In the genomic region with DNA sequence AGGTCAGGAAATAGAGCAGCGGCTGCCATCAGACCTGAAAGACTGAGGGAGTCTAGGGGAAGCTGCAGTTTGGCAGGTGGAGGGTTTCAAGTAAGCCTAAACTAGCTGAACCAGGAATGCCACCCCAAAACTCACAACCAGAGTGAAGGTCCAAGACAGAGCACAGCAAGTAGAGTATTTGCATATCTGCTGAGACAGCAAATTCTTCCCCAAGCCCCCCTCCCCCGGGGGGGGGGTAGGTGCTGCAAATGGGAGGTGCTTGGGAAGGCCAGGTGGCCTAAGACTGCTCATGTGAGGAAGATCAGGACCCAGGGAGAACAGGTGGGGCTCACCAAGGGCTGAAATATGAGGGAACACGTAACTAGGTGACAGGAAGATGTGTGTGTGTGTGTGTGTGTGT, we compare ENCODE assay signal across 26 mouse cellular contexts. TPM values are rescaled to one million over a fixed set of nuclear protein-coding genes. Genes with fewer than 3 reads are reported as not detected.
DNase-seq lines count a peak whose midpoint lies in the region; ATAC-seq and TF ChIP-seq lines count a peak whose summit lies in the region.
"Had no signal": no experiment of that assay in that cellular context is flagged by ENCODE, and none has a peak within 500 bp of the region (broad histone marks: within the 10 kb centered on the region; RNA-seq: fewer than 3 reads in every experiment).

No protein-coding gene starts in this region.

- DNase-seq in heart, postnatal 10 days, result no peak
- no peak for DNase-seq in liver, adult 2 months (ENCODE audit: extremely low read depth, low read depth, low spot score)
- no peak for DNase-seq in liver, postnatal 0 days
- no peak for DNase-seq in embryonic facial prominence, embryonic 10.5 days (ENCODE audit: low spot score)
- no peak for DNase-seq in kidney, adult 2 months
- DNase-seq: adrenal gland, postnatal 14 days; B cell, adult 2 months; cerebellum, adult 8-10 months; cerebellum, postnatal 36 days; embryo, embryonic 11 days; gastrocnemius, postnatal 14 days; heart, adult 18-20 months; lung, postnatal 36 days; retina, postnatal 1 day; right cerebral cortex, postnatal 25 days; spleen, adult 18-20 months had no signal

- no peak overlapping the region for H3K4me3 ChIP-seq in heart, embryonic 13.5 days
- 0 out of 2 replicates have a peak overlapping the region, but pooled peaks have one; percentile 27 for H3K4me3 ChIP-seq in liver, adult 2 months (ENCODE audit: insufficient read depth, low read depth, low read length)
- no peak overlapping the region for H3K4me3 ChIP-seq in liver, postnatal 0 days (ENCODE audit: low read depth, low read length)
- H3K4me3 ChIP-seq in embryonic facial prominence, embryonic 10.5 days, result no peak overlapping the region
- H3K4me3 ChIP-seq in liver, embryonic 15.5 days (replicated peaks), result no peak overlapping the region
- H3K4me3 ChIP-seq in kidney, adult 2 months (ENCODE audit: insufficient read depth, low read depth, low read length), result no peak overlapping the region
- H3K4me3 ChIP-seq: forebrain, embryonic 15.5 days; hindbrain, embryonic 12.5 days; kidney, embryonic 15.5 days; lung, embryonic 15.5 days; megakaryocyte, embryonic 14.5 days; midbrain, embryonic 13.5 days; neural tube, embryonic 12.5 days had no signal

- TF ChIP-seq POLR2A in liver, adult 2 months (IDR thresholded peaks at IDR 0.05; ENCODE audit: extremely low read depth, insufficient read depth, low read length), result no peak
- TF ChIP-seq POLR2A in kidney, adult 2 months (IDR thresholded peaks at IDR 0.05; ENCODE audit: low read depth, low read length), result no peak

- no peak for TF ChIP-seq CTCF in liver, adult 2 months (IDR thresholded peaks at IDR 0.05; ENCODE audit: low read depth, low read length)
- no peak for TF ChIP-seq CTCF in liver, postnatal 0 days (IDR thresholded peaks at IDR 0.05; ENCODE audit: low read depth)
- no peak for TF ChIP-seq CTCF in kidney, adult 2 months (conservative IDR thresholded peaks at IDR 0.05; ENCODE audit: insufficient read depth, insufficient read length, low read depth, low read length)

- peaks cover 52% of the 10 kb centered on the region for H3K79me2 ChIP-seq in liver, adult 2 months (ENCODE audit: control insufficient read depth, insufficient read depth, low read length)

- intact Hi-C loops in heart, postnatal 10 days (cut with DNase I), result no loop called here

- H3K27ac ChIP-seq in heart, embryonic 13.5 days (replicated peaks), result peak overlapping the region; percentile 97
- peak overlapping the region; percentile 94 for H3K27ac ChIP-seq in liver, adult 2 months (replicated peaks; ENCODE audit: insufficient read depth, low read depth, low read length)
- H3K27ac ChIP-seq in liver, postnatal 0 days (ENCODE audit: low read depth), result no peak overlapping the region
- H3K27ac ChIP-seq in embryonic facial prominence, embryonic 10.5 days (replicated peaks), result peak overlapping the region; percentile 37; the same call in 1 of the 2 replicates
- H3K27ac ChIP-seq in liver, embryonic 15.5 days (replicated peaks), result peak overlapping the region; percentile 97; the same call in 1 of the 2 replicates
- H3K27ac ChIP-seq in kidney, adult 2 months (ENCODE audit: insufficient read depth, low read depth, low read length), result no peak overlapping the region
- H3K27ac ChIP-seq: forebrain, embryonic 15.5 days; hindbrain, embryonic 12.5 days; kidney, embryonic 15.5 days; lung, embryonic 15.5 days; midbrain, embryonic 13.5 days; neural tube, embryonic 12.5 days had no signal

- H3K9ac ChIP-seq in heart, embryonic 13.5 days, result peak overlapping the region; percentile 52
- H3K9ac ChIP-seq in liver, adult 2 months (ENCODE audit: low read depth, low read length), result peak overlapping the region; percentile 83
- no peak overlapping the region for H3K9ac ChIP-seq in liver, postnatal 0 days (replicated peaks)
- no peak overlapping the region for H3K9ac ChIP-seq in liver, embryonic 15.5 days
- H3K9ac ChIP-seq: forebrain, embryonic 15.5 days; hindbrain, embryonic 12.5 days; lung, embryonic 15.5 days; midbrain, embryonic 13.5 days; neural tube, embryonic 12.5 days had no signal

- no peaks in the 10 kb centered on the region for H3K36me3 ChIP-seq in heart, embryonic 13.5 days
- no peaks in the 10 kb centered on the region; the same call in 1 of the 2 replicates for H3K36me3 ChIP-seq in liver, adult 2 months (ENCODE audit: control insufficient read depth, insufficient read depth, low read length)
- H3K36me3 ChIP-seq in liver, postnatal 0 days (replicated peaks; ENCODE audit: insufficient read depth, low read length), result no peaks in the 10 kb centered on the region
- H3K36me3 ChIP-seq in embryonic facial prominence, embryonic 10.5 days (replicated peaks), result peaks cover 6% of the 10 kb centered on the region; the same call in 1 of the 2 replicates
- H3K36me3 ChIP-seq in liver, embryonic 15.5 days (replicated peaks), result peaks cover 1% of the 10 kb centered on the region
- no peaks in the 10 kb centered on the region for H3K36me3 ChIP-seq in kidney, adult 2 months (ENCODE audit: control insufficient read depth, insufficient read depth, low read length)
- H3K36me3 ChIP-seq: forebrain, embryonic 15.5 days; hindbrain, embryonic 12.5 days; kidney, embryonic 15.5 days; lung, embryonic 15.5 days; midbrain, embryonic 13.5 days; neural tube, embryonic 12.5 days had no signal

- 0 out of 2 replicates have a peak overlapping the region, but pooled peaks have one; percentile 11 for H3K4me2 ChIP-seq in heart, embryonic 13.5 days
- no peak overlapping the region for H3K4me2 ChIP-seq in liver, postnatal 0 days (ENCODE audit: low read depth, low read length)
- H3K4me2 ChIP-seq in liver, embryonic 15.5 days, result no peak overlapping the region
- H3K4me2 ChIP-seq: forebrain, embryonic 15.5 days; hindbrain, embryonic 12.5 days; kidney, embryonic 15.5 days; lung, embryonic 15.5 days; midbrain, embryonic 13.5 days; neural tube, embryonic 12.5 days had no signal

- H3K27me3 ChIP-seq in heart, embryonic 13.5 days (replicated peaks), result peaks cover 13% of the 10 kb centered on the region
- H3K27me3 ChIP-seq in liver, adult 2 months (ENCODE audit: control insufficient read depth, insufficient read depth, low read length), result no peaks in the 10 kb centered on the region
- no peaks in the 10 kb centered on the region for H3K27me3 ChIP-seq in liver, postnatal 0 days (ENCODE audit: insufficient read depth, low read length)
- no peaks in the 10 kb centered on the region for H3K27me3 ChIP-seq in embryonic facial prominence, embryonic 10.5 days (replicated peaks; ENCODE audit: low read depth, poor library complexity, severe bottlenecking)
- no peaks in the 10 kb centered on the region for H3K27me3 ChIP-seq in liver, embryonic 15.5 days
- no peaks in the 10 kb centered on the region for H3K27me3 ChIP-seq in kidney, adult 2 months (replicated peaks; ENCODE audit: control insufficient read depth, insufficient read depth, low read length)
- H3K27me3 ChIP-seq: forebrain, embryonic 15.5 days; kidney, embryonic 15.5 days; lung, embryonic 15.5 days; megakaryocyte, embryonic 14.5 days; midbrain, embryonic 13.5 days had no signal

- ATAC-seq in heart, embryonic 13.5 days (ENCODE audit: extremely low read depth, insufficient number of reproducible peaks, low FRiP score, low TSS enrichment), result no peak
- ATAC-seq in liver, postnatal 0 days, result no peak
- ATAC-seq in liver, embryonic 15.5 days (ENCODE audit: insufficient read depth), result no peak
- ATAC-seq: forebrain, embryonic 15.5 days; intestine, postnatal 0 days; midbrain, embryonic 13.5 days had no signal

- no peak for TF ChIP-seq EP300 in liver, postnatal 0 days (IDR thresholded peaks at IDR 0.05; ENCODE audit: low read depth)

- 64% methylated on average over 3 of the region's 3 CpGs for WGBS in heart, embryonic 13.5 days
- WGBS in liver, adult 2 months, result 39% methylated on average over 3 of the region's 3 CpGs
- 53% methylated on average over 3 of the region's 3 CpGs for WGBS in liver, postnatal 0 days (ENCODE audit: insufficient replicate concordance)
- 71% methylated on average over 3 of the region's 3 CpGs for WGBS in embryonic facial prominence, embryonic 10.5 days
- WGBS in liver, embryonic 15.5 days (ENCODE audit: insufficient replicate concordance), result 58% methylated on average over 3 of the region's 3 CpGs
- 37% methylated on average over 3 of the region's 3 CpGs for WGBS in kidney, adult 2 months

- peaks cover 100% of the 10 kb centered on the region for H3K4me1 ChIP-seq in heart, embryonic 13.5 days
- peaks cover 71% of the 10 kb centered on the region for H3K4me1 ChIP-seq in liver, adult 2 months (ENCODE audit: control insufficient read depth, insufficient read depth, low read length)
- peaks cover 23% of the 10 kb centered on the region for H3K4me1 ChIP-seq in liver, postnatal 0 days (ENCODE audit: insufficient read depth)
- peaks cover 97% of the 10 kb centered on the region for H3K4me1 ChIP-seq in embryonic facial prominence, embryonic 10.5 days
- peaks cover 95% of the 10 kb centered on the region for H3K4me1 ChIP-seq in liver, embryonic 15.5 days (replicated peaks)
- peaks cover 67% of the 10 kb centered on the region for H3K4me1 ChIP-seq in kidney, adult 2 months (ENCODE audit: control insufficient read depth, insufficient read depth, low read length)

- no peaks in the 10 kb centered on the region for H3K9me3 ChIP-seq in heart, embryonic 13.5 days
- H3K9me3 ChIP-seq in liver, postnatal 0 days (ENCODE audit: low read length), result no peaks in the 10 kb centered on the region
- H3K9me3 ChIP-seq in embryonic facial prominence, embryonic 10.5 days, result no peaks in the 10 kb centered on the region
- H3K9me3 ChIP-seq in liver, embryonic 15.5 days (replicated peaks), result no peaks in the 10 kb centered on the region
- H3K9me3 ChIP-seq: forebrain, embryonic 15.5 days; hindbrain, embryonic 12.5 days; kidney, embryonic 15.5 days; lung, embryonic 15.5 days; megakaryocyte, embryonic 14.5 days; midbrain, embryonic 13.5 days; neural tube, embryonic 12.5 days had no signal

RNA-seq across cellular contexts. Expression of gene Shb, which starts 51.7 kb away (rescaled TPM):
- polyA plus RNA-seq in heart, embryonic 13.5 days (2015; fragmentation: Nextera tagmentation; extraction: Ambion mirVana), result 8.6 and 8.8 TPM in 2 replicates
- total RNA-seq in heart, postnatal 10 days (2021), result 10 to 100 TPM; 67.9 to 71.6 TPM
- total RNA-seq in liver, adult 2 months (2014; rRNA removed), result 16.1 and 17.1 TPM in 2 replicates
- polyA plus RNA-seq in liver, adult 2 months (2012; rRNA removed), result 42.1 and 65.7 TPM in 2 replicates
- polyA plus RNA-seq in liver, postnatal 0 days (2015; fragmentation: Nextera tagmentation; extraction: Ambion mirVana), result 2.5 and 3.2 TPM in 2 replicates
- 3.9 and 4.9 TPM in 2 replicates for polyA plus RNA-seq in embryonic facial prominence, embryonic 10.5 days (2016; fragmentation: Nextera tagmentation; extraction: Ambion mirVana)
- 2.9 and 3.9 TPM in 2 replicates for polyA plus RNA-seq in liver, embryonic 15.5 days (2015; fragmentation: Nextera tagmentation; extraction: Ambion mirVana)
- polyA plus RNA-seq in kidney, adult 2 months (2012; rRNA removed), result 57.1 and 59.4 TPM in 2 replicates

Comparison
In these comparisons a context has a peak if more than half of its experiments do, and no peak if none do; other contexts are left out.
1. H3K27ac ChIP-seq: peak in heart, embryonic 13.5 days (single experiment), liver, adult 2 months (single experiment), embryonic facial prominence, embryonic 10.5 days (single experiment) and liver, embryonic 15.5 days (single experiment); none in liver, postnatal 0 days (single experiment) and kidney, adult 2 months (single experiment).
2. H3K9ac ChIP-seq: peak in heart, embryonic 13.5 days (single experiment) and liver, adult 2 months (single experiment); none in liver, postnatal 0 days (single experiment) and liver, embryonic 15.5 days (single experiment).